Mouse (Mus musculus) forebrain, embryonic 13.5 days (tissue): ENCODE data around the gene Chrm1. TPM values are rescaled to one million over a fixed set of nuclear protein-coding genes. Genes with fewer than 3 reads are reported as not detected.

Source experiments
- ATAC-seq: fragments of 200-750 bp; cut with Nextera tagmentation; 2 replicates; pipeline ENCODE4 v1.8.0; 2017
- H3K27ac ChIP-seq: fragments of 300-500 bp; sonication (generic); 2 replicates; pipeline ENCODE4 v1.5.1; 2015; ENCODE audit warnings: inconsistent platforms, mild to moderate bottlenecking, moderate library complexity
- H3K27me3 ChIP-seq: fragments of 300-500 bp; sonication (generic); 2 replicates; pipeline ENCODE4 v1.6.1; 2015; ENCODE audit warnings: mild to moderate bottlenecking, inconsistent platforms
- H3K36me3 ChIP-seq: fragments of 300-500 bp; sonication (generic); 2 replicates; pipeline ENCODE4 v1.6.1; 2015; ENCODE audit warnings: mild to moderate bottlenecking, inconsistent platforms; ENCODE audit not compliant: poor library complexity, severe bottlenecking
- H3K4me1 ChIP-seq: fragments of 300-500 bp; sonication (generic); 2 replicates; pipeline ENCODE4 v1.6.1; 2015; ENCODE audit warnings: inconsistent platforms
- H3K4me2 ChIP-seq: fragments of 300-500 bp; sonication (generic); 2 replicates; pipeline ENCODE4 v1.6.1; 2015; ENCODE audit warnings: inconsistent platforms, mild to moderate bottlenecking, moderate library complexity
- H3K4me3 ChIP-seq: fragments of 300-500 bp; sonication (generic); 2 replicates; pipeline ENCODE4 v1.5.1; 2015; ENCODE audit warnings: mild to moderate bottlenecking, inconsistent platforms
- H3K9ac ChIP-seq: fragments of 300-500 bp; sonication (generic); 2 replicates; pipeline ENCODE4 v1.6.1; 2015; ENCODE audit warnings: mild to moderate bottlenecking, inconsistent platforms
- H3K9me3 ChIP-seq: fragments of 300-500 bp; sonication (generic); replicated peaks from 2 replicates; pipeline ENCODE4 v1.6.1; 2016; ENCODE audit warnings: inconsistent platforms
- WGBS: fragments of 180-500 bp; shearing (Covaris S2); methylation state at CpG from one replicate; pipeline ENCODE4 v1.1.7; 2015; 5-methylcytosine and 5-hydroxymethylcytosine counted together
- polyA plus RNA-seq: library from polyadenylated mRNA; unstranded; fragments of >200 nt; fragmentation: Nextera tagmentation; extraction: Ambion mirVana; gene quantifications from 2 replicates; pipeline ENCODE4 v1.2.1, GENCODE M21; 2015

Chrm1 gene
- polyA plus RNA-seq, 1 experiment from 2014 or later, result 0.94 TPM

DNA sequence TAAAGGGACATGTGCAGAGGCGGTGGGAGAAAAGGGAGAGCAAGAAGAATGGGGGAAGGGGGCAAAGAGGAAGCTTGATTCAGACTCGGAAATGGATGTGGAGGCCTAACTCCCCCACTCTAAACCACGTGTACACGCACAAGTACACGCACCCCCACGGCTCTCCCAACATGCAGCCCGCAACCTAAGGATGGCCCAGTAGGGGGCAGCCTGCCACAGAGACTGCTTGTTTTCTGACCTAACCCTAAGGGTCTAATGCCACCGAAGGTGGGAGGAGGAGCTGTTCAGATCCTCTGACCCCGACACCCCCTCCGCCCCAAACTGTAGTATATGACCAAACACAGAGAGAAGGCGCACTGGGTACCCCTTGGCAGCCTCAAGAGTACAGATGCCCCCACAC is 1.3 kb upstream of the Chrm1 start:
- H3K4me2 ChIP-seq, result peak overlapping the region; percentile 86
- H3K27ac ChIP-seq, result no peak overlapping the region; the same call in 1 of the 2 replicates
- peak; percentile 52 for ATAC-seq
- peaks cover 6% of the 10 kb centered on the region for H3K4me1 ChIP-seq
- H3K27me3 ChIP-seq, result peaks cover 3% of the 10 kb centered on the region; the same call in 1 of the 2 replicates
- H3K36me3 ChIP-seq, result no peaks in the 10 kb centered on the region
- peak overlapping the region; percentile 68; the same call in 1 of the 2 replicates for H3K9ac ChIP-seq
- H3K4me3 ChIP-seq, result peak overlapping the region; percentile 46
- 2% methylated on average over 11 of the region's 11 CpGs for WGBS
- H3K9me3 ChIP-seq, result no peaks in the 10 kb centered on the region

GRCm38 (mm10) chr19:8663911-8664421 is 377 bp downstream of the Chrm1 start:
- Histone ChIP-seq H3K27me3 (peaks cover 3% of the 10 kb centered on the region; the same call in 1 of the 2 replicates), H3K4me3 (peak overlapping the region; percentile 23), H3K4me1 (peaks cover 6% of the 10 kb centered on the region), H3K36me3 (no peaks in the 10 kb centered on the region), H3K4me2 (peak overlapping the region; percentile 26), H3K9me3 (no peaks in the 10 kb centered on the region), H3K27ac (no peak overlapping the region), H3K9ac (peak overlapping the region; percentile 26; the same call in 1 of the 2 replicates)
- WGBS, result 44% methylated on average over 10 of the region's 10 CpGs
- peak; percentile 50 for ATAC-seq

- peaks cover 6% of the 10 kb centered on the region for H3K4me1 ChIP-seq
- WGBS, result 93% methylated on average over 3 of the region's 3 CpGs
- H3K27me3 ChIP-seq, result peaks cover 3% of the 10 kb centered on the region; the same call in 1 of the 2 replicates
- H3K9ac ChIP-seq, result no peak overlapping the region
- no peaks in the 10 kb centered on the region for H3K36me3 ChIP-seq
- no peak overlapping the region for H3K27ac ChIP-seq
- no peaks in the 10 kb centered on the region for H3K9me3 ChIP-seq
- ATAC-seq, result no peak
- H3K4me2 ChIP-seq, result peak overlapping the region; percentile 26; the same call in 1 of the 2 replicates
- H3K4me3 ChIP-seq, result peak overlapping the region; percentile 23; the same call in 1 of the 2 replicates
Measured at GRCm38 (mm10) chr19:8664859-8665258, 1.3 kb downstream of the Chrm1 start.

DNA sequence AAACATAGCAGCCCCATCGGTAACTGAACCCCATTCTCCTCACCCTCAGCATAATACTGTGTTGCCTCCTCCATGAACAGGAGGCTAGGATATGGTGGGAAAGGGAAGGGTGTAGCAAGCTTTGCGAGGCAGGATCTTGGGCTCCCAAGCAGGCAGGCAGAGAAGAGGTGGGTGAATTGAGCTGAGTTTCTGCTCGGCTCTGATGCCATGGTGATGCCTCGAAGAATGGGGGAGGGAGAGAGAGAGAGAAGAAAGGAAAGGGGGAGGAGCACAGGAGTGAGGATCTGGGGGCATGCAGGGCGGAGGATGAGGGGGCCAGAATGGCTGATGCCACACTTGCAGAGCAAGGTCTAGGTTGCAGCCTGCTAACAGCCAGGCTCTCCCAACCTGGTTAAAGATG is 2.2 kb downstream of the Chrm1 start:
- Histone ChIP-seq H3K4me1 (peaks cover 6% of the 10 kb centered on the region), H3K36me3 (no peaks in the 10 kb centered on the region), H3K27me3 (peaks cover 3% of the 10 kb centered on the region; the same call in 1 of the 2 replicates), H3K9ac (no peak overlapping the region), H3K4me3 (no peak overlapping the region), H3K9me3 (no peaks in the 10 kb centered on the region), H3K4me2 (no peak overlapping the region), H3K27ac (no peak overlapping the region)
- 48% methylated on average over 5 of the region's 5 CpGs for WGBS
- no peak for ATAC-seq

DNA sequence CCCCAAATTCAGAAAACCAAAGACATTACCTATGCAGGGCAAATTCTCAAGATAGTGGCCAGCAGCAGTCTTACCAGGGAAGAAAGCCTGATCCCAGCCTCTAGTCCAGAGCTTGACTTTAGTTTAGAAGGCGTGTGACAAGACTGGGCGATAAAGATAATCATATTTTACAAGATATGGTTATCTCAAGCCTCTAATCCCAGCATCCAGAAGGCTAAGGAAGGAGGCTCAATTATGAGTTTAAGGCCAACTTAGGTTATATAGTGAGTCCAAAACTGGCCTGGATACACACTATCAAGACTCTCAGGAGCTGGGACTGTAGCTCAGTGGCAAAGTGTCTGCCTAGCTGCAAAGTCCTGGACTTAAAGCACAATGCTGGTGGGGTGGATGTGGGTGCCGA is 9.3 kb downstream of the Chrm1 start:
- Histone ChIP-seq H3K9me3 (no peaks in the 10 kb centered on the region), H3K4me3 (no peak overlapping the region), H3K4me2 (no peak overlapping the region), H3K36me3 (no peaks in the 10 kb centered on the region), H3K27ac (no peak overlapping the region), H3K27me3 (no peaks in the 10 kb centered on the region), H3K4me1 (no peaks in the 10 kb centered on the region), H3K9ac (no peak overlapping the region)
- WGBS, result 90% methylated on average over 3 of the region's 3 CpGs
- ATAC-seq, result no peak

- WGBS, result 76% methylated on average over 9 of the region's 9 CpGs
- Histone ChIP-seq H3K9me3 (no peaks in the 10 kb centered on the region), H3K36me3 (no peaks in the 10 kb centered on the region), H3K27me3 (no peaks in the 10 kb centered on the region), H3K27ac (no peak overlapping the region), H3K4me3 (no peak overlapping the region), H3K4me2 (no peak overlapping the region), H3K9ac (no peak overlapping the region), H3K4me1 (no peaks in the 10 kb centered on the region)
- no peak for ATAC-seq
Measured at GRCm38 (mm10) chr19:8673336-8674063, 9.9 kb downstream of the Chrm1 start.

DNA sequence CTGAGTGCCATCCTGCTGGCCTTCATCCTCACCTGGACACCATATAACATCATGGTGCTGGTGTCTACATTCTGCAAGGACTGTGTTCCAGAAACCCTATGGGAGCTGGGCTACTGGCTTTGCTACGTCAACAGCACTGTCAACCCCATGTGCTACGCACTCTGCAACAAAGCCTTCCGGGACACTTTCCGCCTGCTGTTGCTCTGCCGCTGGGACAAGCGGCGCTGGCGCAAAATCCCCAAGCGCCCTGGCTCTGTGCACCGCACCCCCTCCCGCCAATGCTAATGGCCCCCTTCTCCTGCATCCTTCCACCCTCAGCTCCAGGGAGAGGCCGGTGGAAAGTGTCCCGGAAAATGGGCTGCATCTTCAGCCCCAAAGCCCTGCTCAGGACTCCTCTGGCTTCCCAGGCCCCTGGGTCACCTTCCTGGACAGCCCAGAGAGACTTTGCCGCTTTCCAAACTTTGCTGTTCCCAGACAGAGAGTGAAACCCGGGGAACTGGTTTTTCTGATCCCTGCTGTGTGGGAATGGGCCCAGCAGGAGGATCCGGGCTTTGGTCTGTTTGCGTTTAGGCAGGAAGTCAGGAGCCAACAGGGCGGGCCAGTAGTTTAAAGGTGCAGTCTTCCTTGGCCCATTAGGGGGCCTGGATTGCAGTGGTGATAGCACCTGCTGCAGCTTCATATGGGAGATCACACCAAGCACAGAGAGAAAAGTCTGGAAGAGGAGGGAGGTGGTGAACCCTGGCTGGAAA is 15.6 kb downstream of the Chrm1 start:
- no peaks in the 10 kb centered on the region for H3K9me3 ChIP-seq
- no peak for ATAC-seq
- H3K27me3 ChIP-seq, result no peaks in the 10 kb centered on the region
- no peak overlapping the region for H3K9ac ChIP-seq
- no peaks in the 10 kb centered on the region for H3K4me1 ChIP-seq
- no peak overlapping the region for H3K4me3 ChIP-seq
- H3K27ac ChIP-seq, result no peak overlapping the region; the same call in 1 of the 2 replicates
- no peaks in the 10 kb centered on the region for H3K36me3 ChIP-seq
- H3K4me2 ChIP-seq, result no peak overlapping the region
- WGBS, result 29% methylated on average over 18 of the region's 18 CpGs

DNA sequence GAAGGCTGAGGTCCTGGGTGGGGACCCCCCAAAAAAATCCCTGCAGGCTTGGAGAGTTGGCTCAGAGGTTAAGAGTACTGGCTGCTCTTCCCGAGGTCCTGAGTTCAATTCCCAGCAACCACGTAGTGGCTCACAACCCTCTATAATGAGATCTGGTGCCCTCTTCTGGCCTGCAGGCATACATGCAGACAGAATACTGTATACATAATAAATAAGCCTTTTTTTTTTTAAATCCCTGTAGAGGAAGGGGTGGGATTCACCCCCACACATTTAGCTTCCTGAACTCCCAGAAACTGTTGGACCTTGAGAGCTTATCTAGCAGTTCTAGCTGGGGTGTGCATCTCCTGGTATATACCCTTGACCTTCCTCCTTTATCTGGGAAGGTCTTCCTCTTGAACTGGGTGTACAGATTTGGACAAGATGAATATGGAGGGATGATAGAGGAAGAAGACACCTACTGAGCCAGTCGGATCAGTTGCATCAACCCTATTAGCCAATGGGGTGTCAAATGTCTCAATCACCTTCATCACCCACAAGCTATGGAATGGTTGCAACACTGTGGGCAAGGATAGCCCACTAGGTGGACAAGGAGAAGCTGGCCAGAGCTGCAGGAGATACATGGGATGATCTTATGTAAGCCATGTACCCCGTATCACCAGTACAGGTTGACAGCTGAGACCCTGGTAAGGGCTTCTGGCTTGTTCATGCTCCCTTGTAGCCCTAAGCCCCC is 18.2 kb downstream of the Chrm1 start:
- ATAC-seq, result no peak
- H3K4me3 ChIP-seq, result no peak overlapping the region
- H3K9ac ChIP-seq, result no peak overlapping the region
- H3K9me3 ChIP-seq, result no peaks in the 10 kb centered on the region
- H3K27me3 ChIP-seq, result no peaks in the 10 kb centered on the region
- H3K36me3 ChIP-seq, result no peaks in the 10 kb centered on the region
- 92% methylated on average over 4 of the region's 4 CpGs for WGBS
- H3K4me2 ChIP-seq, result no peak overlapping the region
- H3K27ac ChIP-seq, result no peak overlapping the region
- no peaks in the 10 kb centered on the region for H3K4me1 ChIP-seq

GRCm38 (mm10) chr19:8682996-8683395 is 19.4 kb downstream of the Chrm1 start:
- ATAC-seq, result peak; percentile 82
- H3K4me2 ChIP-seq, result no peak overlapping the region
- no peaks in the 10 kb centered on the region for H3K36me3 ChIP-seq
- H3K9me3 ChIP-seq, result no peaks in the 10 kb centered on the region
- no peak overlapping the region for H3K9ac ChIP-seq
- H3K4me3 ChIP-seq, result no peak overlapping the region
- 0% methylated on average over 3 of the region's 3 CpGs for WGBS
- no peaks in the 10 kb centered on the region for H3K27me3 ChIP-seq
- H3K27ac ChIP-seq, result no peak overlapping the region
- no peaks in the 10 kb centered on the region for H3K4me1 ChIP-seq

DNA sequence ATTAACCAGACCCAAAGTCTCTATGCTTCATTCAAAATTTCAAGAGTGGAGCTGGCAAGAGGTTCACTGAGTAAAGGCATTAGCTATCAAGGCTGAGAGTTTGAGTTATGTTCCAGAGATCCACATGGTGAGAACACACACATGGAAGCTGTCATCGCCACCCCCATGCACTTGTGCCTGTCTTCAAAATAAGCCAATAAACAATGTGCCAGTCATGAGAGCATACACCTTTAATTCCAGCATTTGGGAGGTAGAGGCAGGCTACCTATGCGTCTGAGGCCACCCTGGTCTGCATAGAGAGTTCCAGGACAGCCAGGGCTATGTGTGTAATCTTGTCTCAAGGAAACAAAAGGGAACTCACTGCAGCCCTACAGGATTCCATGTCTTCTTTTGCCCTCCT is 20.0 kb downstream of the Chrm1 start:
- ATAC-seq, result no peak
- Histone ChIP-seq H3K4me1 (no peaks in the 10 kb centered on the region), H3K9me3 (no peaks in the 10 kb centered on the region), H3K36me3 (no peaks in the 10 kb centered on the region), H3K27me3 (no peaks in the 10 kb centered on the region), H3K4me3 (no peak overlapping the region), H3K27ac (no peak overlapping the region), H3K9ac (no peak overlapping the region), H3K4me2 (no peak overlapping the region)
- 65% methylated on average over 2 of the region's 2 CpGs for WGBS

DNA sequence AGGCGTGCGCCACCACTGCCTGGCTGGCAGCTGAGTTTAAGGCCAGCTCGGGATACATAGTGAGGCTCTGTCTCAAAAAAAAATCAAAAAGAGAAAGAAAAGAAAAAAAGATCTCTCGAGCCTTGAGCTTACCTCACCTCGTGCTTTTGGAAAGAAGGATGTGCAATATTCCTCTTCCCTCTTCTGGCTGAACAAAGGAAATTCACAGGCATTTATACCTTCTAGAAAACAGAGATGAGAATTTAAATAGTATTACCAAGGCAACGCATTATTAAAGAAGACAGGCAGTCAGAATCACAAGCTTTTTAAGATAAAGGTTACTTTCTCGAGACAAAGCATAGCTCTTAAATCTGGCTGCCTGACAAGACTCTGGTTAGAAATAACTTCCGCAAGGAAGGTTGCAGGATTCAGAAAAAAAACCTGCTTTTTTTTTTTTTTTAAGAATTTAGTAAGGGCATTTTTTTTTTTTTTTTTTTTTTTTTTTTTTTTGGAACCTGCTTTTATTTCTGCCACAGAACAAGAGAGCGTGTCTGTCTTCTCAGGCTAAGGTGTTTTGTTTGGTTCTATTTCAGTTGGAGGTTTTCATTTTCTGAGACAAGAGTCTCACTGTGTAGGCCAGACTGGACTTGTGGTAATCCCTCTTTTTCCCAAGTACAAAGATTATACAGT is 28.4 kb downstream of the Chrm1 start:
- Histone ChIP-seq H3K4me2 (no peak overlapping the region), H3K27me3 (no peaks in the 10 kb centered on the region), H3K9ac (no peak overlapping the region), H3K9me3 (no peaks in the 10 kb centered on the region), H3K4me1 (peaks cover 11% of the 10 kb centered on the region; the same call in 1 of the 2 replicates), H3K36me3 (no peaks in the 10 kb centered on the region), H3K4me3 (no peak overlapping the region), H3K27ac (0 out of 2 replicates have a peak overlapping the region, but pooled peaks have one; percentile 14)
- ATAC-seq, result 0 out of 2 replicates have a peak, but pooled peaks have one; percentile 21
- 40% methylated on average over 9 of the region's 9 CpGs for WGBS
